Mouse (Mus musculus) CH12.LX (cell line): ENCODE results near the gene Atp5l. TPM values are rescaled to one million over a fixed set of nuclear protein-coding genes. Genes with fewer than 3 reads are reported as not detected.

ENCODE experiments used
- DNase-seq: peaks from one replicate; pipeline ENCODE4 v3.0.0-alpha.2; 2013; ENCODE audit errors: extremely low read depth
- H3K27ac ChIP-seq: 2 replicates; pipeline ENCODE4 v1.5.1; 2012; ENCODE audit warnings: low read depth, mild to moderate bottlenecking, control low read depth, moderate library complexity; ENCODE audit not compliant: insufficient read depth
- H3K27me3 ChIP-seq: replicated peaks from 2 replicates; pipeline ENCODE3; 2012; ENCODE audit warnings: inconsistent platforms
- H3K36me3 ChIP-seq, 2 experiments: replicated peaks in 1 of 2; 2 replicates each; pipeline versions ENCODE3 to v1.6.1; 2012; ENCODE audit warnings: inconsistent platforms in 1 of 2, low read length in 1 of 2, mild to moderate bottlenecking in 1 of 2, mixed read lengths in 1 of 2, moderate library complexity in 1 of 2; ENCODE audit not compliant: control insufficient read depth in 1 of 2, insufficient read depth in 1 of 2
- H3K4me1 ChIP-seq, 2 experiments: 2 replicates each; pipeline ENCODE4 v1.6.1; 2012; ENCODE audit warnings: inconsistent platforms in 1 of 2, moderate library complexity in 1 of 2; ENCODE audit not compliant: insufficient read depth in 2 of 2, control insufficient read depth in 1 of 2
- H3K4me2 ChIP-seq: 2 replicates; pipeline ENCODE4 v1.6.1; 2012; ENCODE audit warnings: low read depth, mild to moderate bottlenecking, control low read depth; ENCODE audit not compliant: poor library complexity, insufficient read depth, severe bottlenecking
- H3K4me3 ChIP-seq, 3 experiments: fragments of 150-350 bp in 1 of 3; sonication (generic) in 1 of 3; replicated peaks in 1 of 3; 2 replicates each; pipeline versions ENCODE3 to v1.5.1; 2011 to 2012; ENCODE audit warnings: low read depth in 2 of 3, low read length in 2 of 3, mild to moderate bottlenecking in 2 of 3, moderate library complexity in 2 of 3, control low read depth in 1 of 3, improper control_type of control experiment in 1 of 3, inconsistent platforms in 1 of 3, mixed read lengths in 1 of 3; ENCODE audit not compliant: poor library complexity in 1 of 3
- H3K79me2 ChIP-seq: replicated peaks from 2 replicates; pipeline ENCODE4 v1.6.1; 2012; ENCODE audit warnings: mild to moderate bottlenecking, moderate library complexity; ENCODE audit not compliant: control insufficient read depth, poor library complexity, insufficient read depth, severe bottlenecking; ENCODE audit errors: extremely low read depth
- H3K9ac ChIP-seq: 2 replicates; pipeline ENCODE4 v1.6.1; 2012; ENCODE audit warnings: low read depth, mild to moderate bottlenecking, control low read depth, moderate library complexity; ENCODE audit not compliant: insufficient read depth
- H3K9me3 ChIP-seq: replicated peaks from 2 replicates; pipeline ENCODE3; 2012; ENCODE audit warnings: low read length, inconsistent platforms, mixed read lengths
- BHLHE40 ChIP-seq: IDR thresholded peaks from 2 replicates; pipeline ENCODE4 v1.6.1; 2011; ENCODE audit warnings: mild to moderate bottlenecking, low read depth, low read length, improper control_type of control experiment
- CHD1 ChIP-seq: IDR thresholded peaks from 2 replicates; pipeline ENCODE4 v1.6.1; 2012; ENCODE audit warnings: low read depth, low read length, improper control_type of control experiment, inconsistent platforms
- CHD2 ChIP-seq: IDR thresholded peaks from 2 replicates; pipeline ENCODE4 v1.6.1; 2011; ENCODE audit warnings: low read length, improper control_type of control experiment
- ELF1 ChIP-seq: IDR thresholded peaks from 2 replicates; pipeline ENCODE4 v1.6.1; 2014; ENCODE audit warnings: low read depth, mild to moderate bottlenecking, inconsistent platforms, low read length, improper control_type of control experiment
- ETS1 ChIP-seq: conservative IDR thresholded peaks from 2 replicates; pipeline ENCODE4 v1.6.1; 2012; ENCODE audit warnings: low read depth, mild to moderate bottlenecking, inconsistent platforms, low read length, improper control_type of control experiment, moderate library complexity
- IRF4 ChIP-seq: IDR thresholded peaks from 2 replicates; pipeline ENCODE4 v1.6.1; 2014; ENCODE audit warnings: low read depth, mild to moderate bottlenecking, inconsistent platforms, low read length, improper control_type of control experiment
- KAT2A ChIP-seq: IDR thresholded peaks from 2 replicates; pipeline ENCODE4 v1.6.1; 2012; ENCODE audit warnings: low read length, improper control_type of control experiment, inconsistent platforms; ENCODE audit not compliant: insufficient replicate concordance
- MAFK ChIP-seq: IDR thresholded peaks from 2 replicates; pipeline ENCODE4 v1.6.1; 2011; ENCODE audit warnings: low read length, improper control_type of control experiment; ENCODE audit not compliant: insufficient replicate concordance
- MAZ ChIP-seq: IDR thresholded peaks from 2 replicates; pipeline ENCODE4 v1.6.1; 2012; ENCODE audit warnings: low read depth, mild to moderate bottlenecking, inconsistent platforms, low read length, improper control_type of control experiment, moderate library complexity
- MXI1 ChIP-seq: IDR thresholded peaks from 2 replicates; pipeline ENCODE4 v1.6.1; 2011; ENCODE audit warnings: mild to moderate bottlenecking, low read depth, low read length, improper control_type of control experiment
- POLR2A ChIP-seq: IDR thresholded peaks from 2 replicates; pipeline ENCODE4 v1.6.1; 2011; ENCODE audit warnings: low read depth, mild to moderate bottlenecking, improper control_type of control experiment, low read length
- POLR2AphosphoS2 ChIP-seq: IDR thresholded peaks from 2 replicates; pipeline ENCODE4 v1.6.1; 2011; ENCODE audit warnings: low read depth, low read length, improper control_type of control experiment
- RCOR1 ChIP-seq: conservative IDR thresholded peaks from 2 replicates; pipeline ENCODE4 v1.6.1; 2012; ENCODE audit warnings: low read depth, mild to moderate bottlenecking, inconsistent platforms, low read length, improper control_type of control experiment
- SIN3A ChIP-seq: IDR thresholded peaks from 2 replicates; pipeline ENCODE4 v1.6.1; 2012; ENCODE audit warnings: low read length, improper control_type of control experiment, inconsistent platforms
- SMC3 ChIP-seq: IDR thresholded peaks from 2 replicates; pipeline ENCODE4 v1.6.1; 2011; ENCODE audit warnings: low read depth, low read length, improper control_type of control experiment
- TCF12 ChIP-seq: IDR thresholded peaks from 2 replicates; pipeline ENCODE4 v1.6.1; 2014; ENCODE audit warnings: low read depth, mild to moderate bottlenecking, inconsistent platforms, low read length, improper control_type of control experiment
- UBTF ChIP-seq: IDR thresholded peaks from 2 replicates; pipeline ENCODE4 v1.6.1; 2012; ENCODE audit warnings: low read depth, mild to moderate bottlenecking, inconsistent platforms, low read length, improper control_type of control experiment, moderate library complexity
- USF1 ChIP-seq: IDR thresholded peaks from 2 replicates; pipeline ENCODE4 v1.6.1; 2014; ENCODE audit warnings: low read depth, mild to moderate bottlenecking, inconsistent platforms, low read length, improper control_type of control experiment
- USF2 ChIP-seq: conservative IDR thresholded peaks from 2 replicates; pipeline ENCODE4 v1.6.1; 2011; ENCODE audit warnings: low read depth, low read length, improper control_type of control experiment
- ZKSCAN1 ChIP-seq: IDR thresholded peaks from 2 replicates; pipeline ENCODE4 v1.6.1; 2012; ENCODE audit warnings: low read depth, inconsistent platforms, low read length, improper control_type of control experiment, borderline replicate concordance
- ZMIZ1 ChIP-seq: IDR thresholded peaks from 2 replicates; pipeline ENCODE4 v1.6.1; 2012; ENCODE audit warnings: low read depth, mild to moderate bottlenecking, inconsistent platforms, low read length, improper control_type of control experiment
- dilution Hi-C: fragments of 300-500 bp; cut with MboI; formaldehyde crosslinking; loops from 2 replicates; pipeline ENCODE4 v1.14.3; 2020; ENCODE audit warnings: low sequenced_read_pairs; ENCODE audit not compliant: extremely low pct_unique_long_range_greater_than_20kb, extremely low pct_ligation_motif_present
- in situ Hi-C: fragments of 300-500 bp; cut with MboI; formaldehyde crosslinking; loops from 3 replicates; pipeline ENCODE4 v1.14.3; 2019; ENCODE audit warnings: low sequenced_read_pairs, low pct_ligation_motif_present, low pct_unique_long_range_greater_than_20kb, mixed read lengths
- polyA plus RNA-seq: library from polyadenylated mRNA; unstranded; fragments of >175 nt; gene quantifications from 2 replicates; pipeline ENCODE4 v1.2.1, GENCODE M21; 2012; ENCODE audit warnings: low read depth; ENCODE audit not compliant: insufficient read length
- total RNA-seq, 2 experiments: library from RNA; depleted of rRNA; stranded (reverse); fragments of 300-350 nt in 1 of 2; fragments of >200 nt in 1 of 2; gene quantifications; 2 replicates each; pipeline ENCODE4 v1.2.3; 2012 to 2014

Gene Atp5l
- total and polyA plus RNA-seq, 3 experiments, result 277 to 720 (median 490) TPM

GRCm38 (mm10) chr9:44880309-44881081 lies 40.0 kb downstream of the Atp5l start:
- no peak for DNase-seq
- Histone ChIP-seq H3K36me3 (peaks cover 0 to 23% of the 10 kb centered on the region in 2 experiments), H3K4me1 (peaks cover 11 to 42% of the 10 kb centered on the region in 2 experiments), H3K9me3 (no peaks in the 10 kb centered on the region), H3K4me2 (peak overlapping the region; percentile 97), H3K79me2 (peaks cover 54% of the 10 kb centered on the region), H3K9ac (peak overlapping the region; percentile 87), H3K4me3 (peak overlapping the region; percentile 92 to 95 (median 94)), H3K27me3 (no peaks in the 10 kb centered on the region), H3K27ac (peak overlapping the region; percentile 86)
- TF ChIP-seq MXI1 (no peak), ZKSCAN1 (no peak), ETS1 (no peak), ELF1 (0 out of 2 replicates have a peak, but pooled peaks have one; percentile 13), MAFK (no peak), TCF12 (no peak), UBTF (0 out of 2 replicates have a peak, but pooled peaks have one; percentile 6)
- dilution Hi-C loops (no loop called here), in situ Hi-C loops (no loop called here)

- TF ChIP-seq USF2 (no peak), SMC3 (no peak), KAT2A (no peak), ETS1 (0 out of 2 replicates have a peak, but pooled peaks have one; percentile 15), POLR2AphosphoS2 (no peak), MAFK (no peak), MAZ (0 out of 2 replicates have a peak, but pooled peaks have one; percentile 52), ZKSCAN1 (no peak), CHD2 (no peak), USF1 (no peak), BHLHE40 (no peak), IRF4 (0 out of 2 replicates have a peak, but pooled peaks have one; percentile 16), MXI1 (peak; percentile 37), ZMIZ1 (no peak), RCOR1 (no peak), SIN3A (peak; percentile 69), POLR2A (no peak; the same call in 1 of the 2 replicates), CHD1 (peak; percentile 85)
- H3K9me3 ChIP-seq, result no peaks in the 10 kb centered on the region
- peaks cover 11 to 49% of the 10 kb centered on the region in 2 experiments for H3K4me1 ChIP-seq
- H3K9ac ChIP-seq, result peak overlapping the region; percentile 87
- dilution Hi-C loops (no loop called here), in situ Hi-C loops (no loop called here)
- H3K27me3 ChIP-seq, result no peaks in the 10 kb centered on the region
- H3K4me2 ChIP-seq, result peak overlapping the region; percentile 97
- peak overlapping the region; percentile 86 for H3K27ac ChIP-seq
- peaks cover 0 to 26% of the 10 kb centered on the region in 2 experiments for H3K36me3 ChIP-seq
- peak overlapping the region; percentile 92 to 95 (median 94) for H3K4me3 ChIP-seq
- no peak for DNase-seq
- H3K79me2 ChIP-seq, result peaks cover 60% of the 10 kb centered on the region
Measured at GRCm38 (mm10) chr9:44879694-44880271, 40.8 kb downstream of the Atp5l start.
